Mouse (Mus musculus) G1E (cell line): Measurements from ENCODE around the gene Csta1.

ENCODE experiments used
- CTCF ChIP-seq: IDR thresholded peaks from 2 replicates; pipeline ENCODE4 v1.5.1; 2012; ENCODE audit warnings: low read depth, low read length, inconsistent platforms, mixed read lengths
- GATA1 ChIP-seq: IDR thresholded peaks from 2 replicates; pipeline ENCODE4 v1.6.1; 2012; ENCODE audit warnings: borderline replicate concordance, low read length, inconsistent platforms, mixed read lengths
- GATA2 ChIP-seq: IDR thresholded peaks from 2 replicates; pipeline ENCODE4 v1.6.1; 2012; ENCODE audit warnings: low read depth, low read length, inconsistent platforms, borderline replicate concordance
- POLR2AphosphoS5 ChIP-seq: IDR thresholded peaks from 2 replicates; pipeline ENCODE4 v1.6.1; 2012; ENCODE audit warnings: low read depth, low read length, inconsistent platforms; ENCODE audit not compliant: insufficient replicate concordance
- TAL1 ChIP-seq: conservative IDR thresholded peaks from 2 replicates; pipeline ENCODE4 v1.6.1; 2012; ENCODE audit warnings: low read depth, low read length, inconsistent platforms, mixed read lengths

DNA sequence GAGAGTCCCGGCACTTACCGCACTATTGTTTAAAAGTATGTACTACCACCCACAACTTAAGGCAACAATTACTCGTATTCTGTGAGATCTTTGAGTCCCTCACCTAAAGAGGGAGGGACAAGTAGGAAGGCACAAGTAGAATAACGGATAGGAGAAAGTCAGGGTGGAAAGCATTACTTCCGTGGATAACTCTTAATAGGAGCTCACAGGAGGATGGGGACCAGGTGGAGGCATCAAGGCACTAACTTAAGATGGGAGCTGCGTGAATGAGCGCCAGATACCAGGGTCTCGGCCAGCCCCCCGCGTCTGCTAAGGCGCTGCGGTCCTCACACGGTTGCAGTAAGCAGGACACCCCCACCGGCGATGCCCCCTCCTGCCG is 60.0 kb downstream of the Csta1 start:
- TF ChIP-seq CTCF (no peak), GATA1 (no peak), POLR2AphosphoS5 (0 out of 2 replicates have a peak, but pooled peaks have one; percentile 5), GATA2 (no peak), TAL1 (no peak)
